Mouse (Mus musculus) thymus, postnatal 0 days (tissue): ENCODE data around the gene Slc10a7. TPM values are rescaled to one million over a fixed set of nuclear protein-coding genes. Genes with fewer than 3 reads are reported as not detected.
"Not testable (repeated sequence)": the region's sequence is repeated elsewhere in the genome, so short reads cannot be mapped to it uniquely, and the experiment has no call there.

ENCODE experiments used
- DNase-seq: peaks from one replicate; pipeline ENCODE4 v3.0.0-alpha.2; 2015; ENCODE audit warnings: low spot score
- polyA plus RNA-seq: library from polyadenylated mRNA; unstranded; fragments of >200 nt; fragmentation: Nextera tagmentation; extraction: Ambion mirVana; gene quantifications from 2 replicates; pipeline ENCODE4 v1.2.1, GENCODE M21; 2015

Slc10a7 gene
- polyA plus RNA-seq, 1 experiment from 2014 or later = 13.7 TPM

- no peak for DNase-seq
Observed at GRCm38 (mm10) chr8:78664306-78664940, 155.3 kb downstream of the Slc10a7 start.

GRCm38 (mm10) chr8:78667399-78667798 lies 158.3 kb downstream of the Slc10a7 start:
- DNase-seq = no peak

- no peak for DNase-seq
Observed at GRCm38 (mm10) chr8:78668206-78668605, 159.1 kb downstream of the Slc10a7 start.

DNA sequence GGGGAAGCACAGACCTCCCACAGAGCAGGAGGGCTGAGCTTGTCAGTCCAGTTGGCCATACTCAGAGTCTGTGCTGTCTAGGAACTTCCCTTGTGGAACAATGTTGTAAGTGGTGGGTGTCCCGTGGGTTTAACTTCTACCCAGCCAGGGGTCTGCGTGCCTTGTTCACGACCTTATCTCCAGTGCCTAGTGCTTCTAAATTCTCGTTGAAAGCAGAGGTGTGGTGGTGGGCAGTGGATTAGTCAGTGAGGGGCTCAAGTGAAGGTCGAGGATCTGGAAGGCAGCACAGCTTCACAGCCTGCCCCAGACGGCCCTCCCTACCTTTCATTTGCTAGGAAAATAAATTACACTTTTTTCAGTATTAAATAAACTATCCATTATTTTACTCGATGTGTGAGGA lies 161.1 kb downstream of the Slc10a7 start:
- DNase-seq = no peak

DNA sequence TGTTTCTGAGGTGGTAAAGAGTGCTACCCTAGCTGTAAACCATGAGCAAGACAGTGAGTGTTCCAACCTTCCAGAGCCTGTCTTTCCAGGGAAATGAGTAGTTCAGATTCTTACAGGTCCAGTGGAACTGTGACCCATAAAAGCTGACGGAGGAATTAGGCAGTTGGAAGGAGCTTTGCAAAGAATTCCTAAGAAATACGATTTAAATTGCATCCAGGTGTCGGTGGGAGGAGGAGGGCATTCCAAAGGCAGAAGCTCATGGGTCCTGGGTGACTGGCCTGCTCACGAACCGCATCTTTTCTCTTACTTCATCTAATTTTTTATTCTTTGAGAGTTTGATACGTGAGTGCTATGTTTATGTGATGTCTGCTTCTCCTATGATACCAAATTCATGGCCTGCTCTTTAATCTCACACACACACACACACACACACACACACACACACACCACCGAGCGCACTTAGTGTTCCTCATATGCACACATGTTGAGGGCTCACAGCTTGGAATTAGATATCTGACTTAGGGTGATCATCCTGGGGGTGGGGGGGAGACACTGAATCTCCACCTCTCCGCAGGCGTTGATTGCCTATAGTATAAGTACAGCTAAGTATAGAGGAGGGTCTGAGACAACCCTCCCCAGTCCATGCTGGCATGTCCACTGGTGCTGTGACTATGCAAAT lies 169.5 kb downstream of the Slc10a7 start:
- no peak for DNase-seq

DNA sequence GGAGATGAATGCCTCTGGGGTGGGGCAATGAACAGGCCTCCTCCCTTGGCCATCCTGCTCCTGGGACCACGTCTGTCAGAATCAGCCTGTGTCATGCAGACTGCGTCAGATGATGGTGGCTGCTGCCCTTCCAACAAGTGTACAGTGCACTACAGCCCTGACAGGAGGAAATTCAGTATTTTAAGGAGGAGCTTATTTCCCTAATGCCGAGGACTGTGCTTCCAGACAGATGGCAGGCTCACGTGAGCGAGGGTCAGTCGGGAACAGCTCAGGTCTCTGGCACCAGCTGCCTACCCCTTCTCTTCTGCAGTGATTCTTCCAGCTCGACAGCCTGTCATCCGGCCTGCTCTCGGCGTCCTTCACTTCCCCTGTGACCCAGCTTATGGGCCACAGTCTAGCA lies 181.6 kb downstream of the Slc10a7 start:
- no peak for DNase-seq

GRCm38 (mm10) chr8:78698331-78698741 lies 189.2 kb downstream of the Slc10a7 start:
- no peak for DNase-seq

- no peak for DNase-seq
Observed at GRCm38 (mm10) chr8:78703068-78703820, 194.1 kb downstream of the Slc10a7 start.

- no peak for DNase-seq
Observed at GRCm38 (mm10) chr8:78705980-78706379, 196.8 kb downstream of the Slc10a7 start.

DNA sequence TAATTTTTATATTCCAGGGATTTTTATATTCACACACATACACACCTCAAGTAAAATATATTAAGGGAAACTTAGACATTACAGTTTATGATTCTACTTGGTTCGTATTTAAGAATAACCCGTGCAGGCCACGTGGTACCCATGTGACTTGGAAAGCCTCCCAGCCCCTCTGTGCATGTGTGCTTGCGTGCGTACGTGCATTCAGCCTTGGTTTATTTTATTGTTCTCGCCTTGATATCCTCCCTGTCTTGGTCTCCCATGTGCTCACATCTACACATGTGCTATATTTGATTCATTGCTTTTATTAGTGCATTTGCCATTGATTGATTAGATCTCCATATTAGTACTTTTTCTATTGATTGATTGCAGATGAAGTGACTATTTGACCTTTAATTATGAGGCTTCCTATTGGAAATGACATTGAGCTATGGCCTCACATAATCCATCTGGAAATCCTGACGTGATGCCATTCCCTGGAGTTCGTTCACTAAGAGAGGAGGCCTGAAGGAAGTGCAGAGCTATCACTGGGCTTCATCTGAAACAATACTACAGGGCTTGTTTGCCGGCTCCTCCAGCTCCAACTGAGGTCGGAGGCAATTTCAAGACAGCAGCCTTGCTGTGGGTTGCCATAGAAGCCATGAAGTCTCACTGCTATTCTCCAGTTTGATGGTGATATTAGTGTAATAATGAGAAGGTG lies 200.9 kb downstream of the Slc10a7 start:
- DNase-seq = no peak

- no peak for DNase-seq
Observed at GRCm38 (mm10) chr8:78710961-78711360, 201.8 kb downstream of the Slc10a7 start.

GRCm38 (mm10) chr8:78714880-78715279 lies 205.7 kb downstream of the Slc10a7 start:
- no peak for DNase-seq

DNA sequence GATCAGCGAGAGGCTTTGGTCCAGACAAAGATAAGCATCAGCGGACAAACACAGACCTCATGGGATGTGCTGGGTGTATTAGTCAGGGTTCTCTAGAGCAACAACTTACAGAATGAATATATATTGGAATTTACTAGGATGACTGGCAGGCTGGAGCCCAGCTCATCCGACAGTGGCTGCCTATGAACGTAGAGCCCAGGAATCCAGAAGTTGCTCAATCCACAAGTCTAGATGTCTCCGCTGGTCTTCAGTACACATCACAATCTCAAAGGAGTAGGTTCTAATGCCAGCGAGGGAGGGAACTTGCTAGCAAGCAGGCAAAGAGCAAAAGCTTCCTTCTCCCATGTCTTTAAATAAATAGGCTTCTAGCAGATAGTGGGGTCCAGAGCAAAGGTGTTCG lies 207.4 kb downstream of the Slc10a7 start:
- DNase-seq = no peak

DNA sequence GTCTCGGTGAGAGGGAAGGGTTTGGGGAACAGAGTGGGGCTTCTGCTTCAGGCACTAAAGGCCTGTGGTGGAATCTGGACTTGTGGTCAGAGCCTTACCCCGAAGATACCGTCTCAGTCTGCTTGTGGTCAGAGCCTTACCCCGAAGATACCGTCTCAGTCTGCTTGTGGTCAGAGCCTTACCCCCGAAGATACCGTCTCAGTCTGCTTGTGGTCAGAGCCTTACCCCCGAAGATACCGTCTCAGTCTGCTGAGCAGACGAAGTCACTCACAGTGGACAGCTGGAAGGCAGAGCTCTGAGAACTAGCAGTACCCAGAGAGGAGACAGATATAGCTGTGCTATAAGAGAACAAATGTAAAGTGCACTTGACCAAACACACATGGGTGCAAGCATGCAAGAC lies 208.0 kb downstream of the Slc10a7 start:
- DNase-seq = not testable (repeated sequence)

GRCm38 (mm10) chr8:78719279-78720040 lies 210.3 kb downstream of the Slc10a7 start:
- DNase-seq = no peak

- DNase-seq = no peak
Observed at GRCm38 (mm10) chr8:78720041-78720414, 210.9 kb downstream of the Slc10a7 start.

DNA sequence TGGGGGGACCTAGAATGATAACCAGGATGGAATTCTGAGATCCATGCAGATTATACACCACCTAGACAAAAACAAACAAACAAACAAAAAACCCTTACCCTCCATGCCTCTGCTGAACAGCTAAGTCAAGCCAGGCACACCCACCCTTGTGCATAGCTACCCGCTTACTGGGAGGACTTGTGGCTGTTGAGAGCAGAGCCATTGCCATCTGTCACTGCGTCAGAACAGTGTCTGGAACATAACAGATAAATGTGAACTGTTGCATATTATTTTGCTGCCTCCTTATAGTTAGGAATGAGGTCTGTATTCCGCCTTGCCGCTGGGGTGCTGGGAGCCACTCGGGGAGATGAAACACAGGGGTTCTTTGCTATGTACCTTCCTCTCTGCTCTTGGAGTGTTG lies 212.4 kb downstream of the Slc10a7 start:
- DNase-seq = no peak

DNA sequence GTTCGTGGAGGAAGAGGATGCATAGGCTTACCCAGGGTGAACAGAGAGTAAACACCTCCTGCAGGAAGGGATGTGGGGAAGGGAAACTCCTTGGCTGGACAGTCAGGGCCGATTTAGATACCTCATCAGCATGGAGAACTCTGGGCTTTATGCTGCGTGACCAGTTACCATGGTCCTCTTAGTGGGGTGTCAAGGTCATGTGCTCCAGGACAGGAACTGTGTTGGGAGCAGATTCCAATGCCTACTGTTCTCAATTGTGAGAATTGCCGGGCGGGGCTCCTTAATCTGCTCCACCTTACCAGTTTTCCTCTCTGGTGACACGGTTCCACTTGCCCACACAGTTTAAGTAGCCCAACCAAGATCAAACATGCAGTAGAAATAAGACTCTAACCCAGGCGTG lies 213.1 kb downstream of the Slc10a7 start:
- no peak for DNase-seq

- no peak for DNase-seq
Observed at GRCm38 (mm10) chr8:78724832-78725231, 215.7 kb downstream of the Slc10a7 start.

- no peak for DNase-seq
Observed at GRCm38 (mm10) chr8:78728240-78728639, 219.1 kb downstream of the Slc10a7 start.

DNA sequence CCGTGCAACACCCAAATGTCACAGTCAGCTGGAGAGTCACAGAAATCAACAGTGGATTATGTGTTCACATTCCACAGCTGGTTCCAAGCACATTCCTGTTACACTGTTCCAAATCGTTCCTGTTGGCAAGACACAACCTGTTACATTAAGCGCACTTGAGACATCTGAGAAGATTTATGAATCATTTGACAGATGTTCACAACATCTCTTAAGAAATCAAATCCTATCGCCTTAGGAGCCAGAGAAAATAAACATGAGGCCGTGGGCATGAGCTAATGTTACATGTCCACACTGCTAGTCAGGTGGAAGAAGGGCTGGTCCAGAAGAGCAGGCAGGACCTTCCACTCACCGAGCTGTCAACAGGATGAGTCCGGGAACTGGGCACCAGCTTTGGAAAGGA lies 223.3 kb downstream of the Slc10a7 start:
- no peak for DNase-seq
